Comparison of ENCODE assay signal across 9 mouse cellular contexts in the genomic region with DNA sequence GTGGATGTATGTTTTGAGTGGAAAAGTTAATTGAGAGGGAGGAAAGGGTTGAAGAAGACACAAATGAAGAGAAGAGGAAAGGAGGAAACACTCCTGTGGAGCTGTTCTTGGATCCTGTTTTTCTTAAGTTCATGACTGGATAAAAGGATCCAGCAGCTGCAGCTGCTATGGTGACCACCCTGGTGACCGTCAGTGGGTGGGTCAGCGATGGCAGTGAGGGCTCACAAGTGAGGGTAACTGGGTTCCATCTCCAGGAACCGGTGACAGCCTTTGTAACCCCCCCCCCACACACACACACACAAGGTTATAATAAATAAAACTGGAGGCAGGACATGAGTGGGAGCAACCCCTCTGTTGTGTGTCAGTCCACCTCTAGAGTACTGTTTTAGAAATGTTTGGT. TPM values are rescaled to one million over a fixed set of nuclear protein-coding genes. Genes with fewer than 3 reads are reported as not detected.
A peak's percentile ranks its signal among the peaks of the same experiment; 100 is the strongest.
DNase-seq lines count a peak whose midpoint lies in the region; ATAC-seq and TF ChIP-seq lines count a peak whose summit lies in the region.
"Had no signal": no experiment of that assay in that cellular context is flagged by ENCODE, and none has a peak within 500 bp of the region (broad histone marks: within the 10 kb centered on the region; RNA-seq: fewer than 3 reads in every experiment).

No protein-coding gene starts in this region.

- H3K4me1 ChIP-seq in liver, adult 2 months (ENCODE audit: control insufficient read depth, insufficient read depth, low read length): peaks cover 9% of the 10 kb centered on the region
- peaks cover 18% of the 10 kb centered on the region for H3K4me1 ChIP-seq in forebrain, embryonic 12.5 days
- peaks cover 11% of the 10 kb centered on the region; the same call in 1 of the 2 replicates for H3K4me1 ChIP-seq in intestine, embryonic 16.5 days (ENCODE audit: control insufficient read depth, insufficient read depth, low read length)

- no peaks in the 10 kb centered on the region for H3K36me3 ChIP-seq in liver, adult 2 months (ENCODE audit: control insufficient read depth, insufficient read depth, low read length)
- H3K36me3 ChIP-seq in forebrain, embryonic 12.5 days (replicated peaks): no peaks in the 10 kb centered on the region
- H3K36me3 ChIP-seq in intestine, embryonic 16.5 days (ENCODE audit: control insufficient read depth, insufficient read depth, low read length): no peaks in the 10 kb centered on the region
- H3K36me3 ChIP-seq in myocyte (ENCODE audit: control insufficient read depth, insufficient read depth): no peaks in the 10 kb centered on the region

- DNase-seq in liver, adult 2 months (ENCODE audit: extremely low read depth, low read depth, low spot score): no peak
- DNase-seq in liver: no peak
- DNase-seq in urinary bladder, adult 18-20 months (ENCODE audit: low spot score in 2 of 2): no peak

- H3K4me3 ChIP-seq in liver, adult 2 months (ENCODE audit: insufficient read depth, low read depth, low read length): peak overlapping the region; percentile 88; the same call in 1 of the 2 replicates
- H3K4me3 ChIP-seq in forebrain, embryonic 12.5 days (replicated peaks): peak overlapping the region; percentile 67
- peak overlapping the region; percentile 84 for H3K4me3 ChIP-seq in intestine, embryonic 16.5 days (ENCODE audit: low read length)
- H3K4me3 ChIP-seq in myocyte: peak overlapping the region; percentile 70

- no peak for TF ChIP-seq POLR2A in liver, adult 2 months (IDR thresholded peaks at IDR 0.05; ENCODE audit: extremely low read depth, insufficient read depth, low read length)
- TF ChIP-seq POLR2A in myocyte (IDR thresholded peaks at IDR 0.05; ENCODE audit: insufficient read length, low read depth): no peak

- no peak for ATAC-seq in forebrain, embryonic 12.5 days (ENCODE audit: low FRiP score)
- no peak for ATAC-seq in intestine, embryonic 16.5 days
- ATAC-seq in megakaryocyte progenitor cell, adult 5-6 weeks (replicated peaks; ENCODE audit: poor library complexity): no peak
- no peak for ATAC-seq in frontal cortex, adult (ENCODE audit: low TSS enrichment)

- H3K27me3 ChIP-seq in liver, adult 2 months (ENCODE audit: control insufficient read depth, insufficient read depth, low read length): no peaks in the 10 kb centered on the region
- H3K27me3 ChIP-seq in forebrain, embryonic 12.5 days: peaks cover 53% of the 10 kb centered on the region
- H3K27me3 ChIP-seq in intestine, embryonic 16.5 days (replicated peaks; ENCODE audit: control insufficient read depth, insufficient read depth, low read length): 0 out of 2 replicates have a peak, but pooled peaks cover 2% of the 10 kb centered on the region
- no peaks in the 10 kb centered on the region for H3K27me3 ChIP-seq in myocyte (ENCODE audit: control insufficient read depth, insufficient read depth, insufficient read length)
- H3K27me3 ChIP-seq: Patski had no signal

- H3K9me3 ChIP-seq in forebrain, embryonic 12.5 days: no peaks in the 10 kb centered on the region
- no peaks in the 10 kb centered on the region for H3K9me3 ChIP-seq in intestine, embryonic 16.5 days (ENCODE audit: control insufficient read depth, low read length)

- H3K79me2 ChIP-seq in liver, adult 2 months (ENCODE audit: control insufficient read depth, insufficient read depth, low read length): peaks cover 8% of the 10 kb centered on the region; the same call in 1 of the 2 replicates
- peaks cover 5% of the 10 kb centered on the region for H3K79me2 ChIP-seq in myocyte (ENCODE audit: control insufficient read depth, insufficient read depth)

- H3ac ChIP-seq in myocyte (ENCODE audit: control insufficient read depth, insufficient read length): peak overlapping the region; percentile 2

- TF ChIP-seq CTCF in liver, adult 2 months (IDR thresholded peaks at IDR 0.05; ENCODE audit: low read depth, low read length): no peak

- peak overlapping the region; percentile 98 for H3K4me2 ChIP-seq in forebrain, embryonic 12.5 days
- H3K4me2 ChIP-seq in intestine, embryonic 16.5 days (ENCODE audit: low read depth, low read length): peak overlapping the region; percentile 99
- H3K4me2 ChIP-seq in myocyte (ENCODE audit: low read depth): peak overlapping the region; percentile 70

- WGBS in liver, adult 2 months: 70% methylated on average over 3 of the region's 3 CpGs
- WGBS in forebrain, embryonic 12.5 days: 63% methylated on average over 3 of the region's 3 CpGs
- 46% methylated on average over 3 of the region's 3 CpGs for WGBS in intestine, embryonic 16.5 days

- H3K27ac ChIP-seq in liver, adult 2 months (replicated peaks; ENCODE audit: insufficient read depth, low read depth, low read length): no peak overlapping the region
- no peak overlapping the region for H3K27ac ChIP-seq in forebrain, embryonic 12.5 days
- no peak overlapping the region for H3K27ac ChIP-seq in intestine, embryonic 16.5 days (ENCODE audit: low read length)

- no peak overlapping the region; the same call in 1 of the 2 replicates for H3K9ac ChIP-seq in liver, adult 2 months (ENCODE audit: low read depth, low read length)
- H3K9ac ChIP-seq in forebrain, embryonic 12.5 days: peak overlapping the region; percentile 62; the same call in 1 of the 2 replicates
- H3K9ac ChIP-seq in intestine, embryonic 16.5 days (ENCODE audit: low read depth, low read length): peak overlapping the region; percentile 78

TF ChIP-seq in myocyte, 11 proteins besides CTCF, POLR2A, EP300 and RAD21:
- TF ChIP-seq REST (IDR thresholded peaks at IDR 0.05; ENCODE audit: insufficient read depth, insufficient read length): no peak
- TF ChIP-seq MYOD1 (IDR thresholded peaks at IDR 0.05; ENCODE audit: control insufficient read depth in 1 of 3, insufficient read length in 2 of 3, low read depth in 2 of 3): peak in 1 of 3 experiments; percentile 19

RNA-seq across cellular contexts. Expression of a gene that starts 0.8 kb away (rescaled TPM):
- total RNA-seq in liver, adult 2 months (2014; rRNA removed): 22.9 and 27.0 TPM in 2 replicates
- polyA plus RNA-seq in liver, adult 2 months (2012; rRNA removed): 6.6 and 9.5 TPM in 2 replicates
- 3.0 and 3.4 TPM in 2 replicates for polyA plus RNA-seq in forebrain, embryonic 12.5 days (2016; fragmentation: Nextera tagmentation; extraction: Ambion mirVana)
- polyA plus RNA-seq in intestine, embryonic 16.5 days (2015; fragmentation: Nextera tagmentation; extraction: Ambion mirVana): 7.5 and 8.5 TPM in 2 replicates
- 4.7 TPM for polyA plus RNA-seq in myocyte (2012; fragmentation: generic; extraction: Trizol)
- 5.2 and 6.9 TPM in 2 replicates for total RNA-seq in megakaryocyte progenitor cell, adult 5-6 weeks (2015)
- 11.0 and 13.3 TPM in 2 replicates for total RNA-seq in megakaryocyte progenitor cell, adult 5-6 weeks (2017)
